Mouse (Mus musculus) gastrocnemius, postnatal 25 days (tissue): ENCODE results near the gene Asic3. TPM values are rescaled to one million over a fixed set of nuclear protein-coding genes. Genes with fewer than 3 reads are reported as not detected.
"Not testable (repeated sequence)": the region's sequence is repeated elsewhere in the genome, so short reads cannot be mapped to it uniquely, and the experiment has no call there.

Experiments
- DNase-seq: peaks from one replicate; pipeline ENCODE4 v3.0.0; 2022
- total RNA-seq, 2 experiments: library from RNA; stranded (reverse); gene quantifications; 1 replicate in 1 of 2; 2 replicates in 1 of 2; pipeline ENCODE4 v1.2.3; 2021

Asic3 gene
- total RNA-seq, 2 experiments from 2014 or later = 0.19 TPM; not detected in 1

DNA sequence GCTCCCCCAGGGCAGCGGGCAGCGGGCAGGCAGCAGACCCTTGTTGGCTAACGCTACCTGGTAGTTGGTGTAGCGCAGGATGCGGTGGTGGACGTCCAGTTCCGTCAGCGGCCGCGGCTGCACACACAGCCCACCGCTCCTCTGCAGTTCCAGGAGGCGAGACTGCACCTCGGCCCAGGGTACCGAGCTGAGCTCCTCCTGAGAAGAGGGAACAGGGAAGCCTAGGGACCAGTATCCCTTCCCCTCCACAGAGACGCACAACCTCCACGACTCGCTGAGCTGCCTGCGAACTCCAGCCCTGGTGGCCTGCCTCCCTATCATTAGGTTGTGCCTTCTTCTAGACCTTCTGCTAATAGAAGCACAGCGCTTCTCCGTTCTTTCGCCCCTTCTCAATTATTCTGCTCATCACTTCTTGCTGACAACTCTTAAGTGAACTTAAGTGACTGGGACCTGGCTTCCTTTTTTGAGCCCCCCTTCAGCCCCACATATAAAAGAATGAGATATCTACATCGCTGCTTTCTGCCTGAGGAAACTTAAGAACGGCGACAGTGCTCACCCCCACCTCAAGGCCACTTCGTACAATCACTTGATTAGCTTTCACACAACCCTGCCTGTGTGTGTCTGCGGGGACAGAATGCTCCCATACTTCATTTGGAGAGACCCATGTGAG is 24.8 kb upstream of the Asic3 start:
- no peak for DNase-seq

DNA sequence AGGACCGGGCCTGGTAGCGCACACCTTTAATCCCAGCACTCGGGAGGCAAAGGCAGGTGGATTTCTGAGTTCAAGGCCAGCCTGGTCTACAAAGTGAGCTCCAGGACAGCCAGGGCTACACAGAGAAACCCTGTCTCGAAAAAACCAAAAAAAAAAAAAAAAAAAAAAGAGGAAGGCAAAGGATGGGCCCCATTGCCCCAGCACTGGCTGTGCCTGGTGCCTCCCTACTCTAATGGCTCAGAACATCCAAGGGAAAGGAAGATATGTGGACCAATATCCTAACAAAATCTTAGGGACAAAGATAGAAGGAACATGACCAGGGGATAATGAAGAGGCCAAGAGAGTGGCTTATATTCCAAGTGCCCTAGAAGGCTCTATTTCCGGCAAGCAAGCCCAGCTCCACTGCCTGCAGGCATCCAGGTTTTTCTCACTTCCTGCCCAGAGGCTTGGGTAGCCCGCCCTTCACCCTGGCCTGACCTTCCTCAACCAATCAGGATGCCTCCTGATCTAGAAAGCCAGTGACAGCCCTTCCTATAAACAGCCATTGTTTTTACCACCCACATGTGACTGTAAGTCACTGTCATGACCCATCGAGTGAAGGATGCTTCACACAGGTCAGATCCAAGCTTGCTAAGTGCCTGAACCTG is 24.1 kb upstream of the Asic3 start:
- DNase-seq = no peak

DNA sequence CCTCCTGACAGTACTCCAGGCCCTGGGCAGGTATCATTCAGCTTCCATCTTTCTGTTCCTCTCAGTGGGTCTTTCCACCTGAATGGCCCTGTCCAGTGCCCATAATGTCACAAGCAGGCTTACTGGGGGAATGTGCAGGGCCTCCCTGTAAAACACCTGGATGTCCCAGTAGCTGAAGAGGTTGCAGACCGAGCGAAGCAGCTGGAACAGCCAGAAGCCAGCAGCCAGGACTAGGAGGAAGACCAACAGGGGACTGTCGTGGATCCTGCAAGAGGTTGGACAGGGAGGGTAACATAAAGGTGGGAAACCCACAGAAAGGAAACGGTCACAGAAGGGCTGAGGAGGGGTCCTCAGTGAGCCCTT is 23.6 kb upstream of the Asic3 start:
- DNase-seq = no peak

DNA sequence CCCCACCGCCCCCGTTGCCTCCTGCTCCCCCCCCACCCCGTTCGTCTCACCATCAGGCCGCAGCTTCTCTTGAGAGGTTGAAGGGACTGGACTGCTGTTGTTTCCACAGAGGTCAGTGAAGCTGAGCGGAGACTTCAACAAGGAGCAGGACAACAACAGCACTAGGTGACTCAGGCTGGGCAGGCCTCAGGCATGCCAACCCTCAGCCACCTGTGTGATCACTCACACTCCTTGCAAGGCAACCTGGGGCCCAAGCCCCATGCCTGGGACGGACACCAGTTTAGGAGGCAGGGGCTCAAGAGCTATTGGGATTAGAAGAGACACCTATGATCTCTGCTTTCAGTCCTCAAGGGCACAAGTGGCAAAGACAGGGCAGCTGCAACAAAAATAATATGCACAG is 21.3 kb upstream of the Asic3 start, which contains the start of gene Atg9b:
Atg9b (minus strand) TSS at position 280 of the 400 bp plus-strand sequence.
- no peak for DNase-seq

DNA sequence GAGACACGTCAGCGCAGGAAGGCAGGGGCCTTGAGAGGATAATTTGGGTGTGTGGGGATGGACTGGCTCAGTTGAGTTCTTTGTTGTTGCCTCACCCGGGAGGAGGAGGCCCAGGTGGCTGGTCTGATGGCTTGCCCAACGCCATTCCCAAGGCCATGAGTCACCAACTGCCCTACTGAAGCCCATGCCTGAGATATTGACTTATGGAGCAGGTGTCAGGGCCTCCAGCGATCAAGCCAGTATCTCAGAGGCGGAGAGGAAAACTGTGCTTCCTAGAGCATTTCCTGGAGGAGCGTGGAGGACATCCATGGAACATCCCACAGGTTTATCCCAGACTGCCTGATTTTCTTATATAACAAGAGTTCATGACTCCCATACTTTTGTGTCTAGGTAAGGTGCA is 20.5 kb upstream of the Asic3 start:
- no peak for DNase-seq

DNA sequence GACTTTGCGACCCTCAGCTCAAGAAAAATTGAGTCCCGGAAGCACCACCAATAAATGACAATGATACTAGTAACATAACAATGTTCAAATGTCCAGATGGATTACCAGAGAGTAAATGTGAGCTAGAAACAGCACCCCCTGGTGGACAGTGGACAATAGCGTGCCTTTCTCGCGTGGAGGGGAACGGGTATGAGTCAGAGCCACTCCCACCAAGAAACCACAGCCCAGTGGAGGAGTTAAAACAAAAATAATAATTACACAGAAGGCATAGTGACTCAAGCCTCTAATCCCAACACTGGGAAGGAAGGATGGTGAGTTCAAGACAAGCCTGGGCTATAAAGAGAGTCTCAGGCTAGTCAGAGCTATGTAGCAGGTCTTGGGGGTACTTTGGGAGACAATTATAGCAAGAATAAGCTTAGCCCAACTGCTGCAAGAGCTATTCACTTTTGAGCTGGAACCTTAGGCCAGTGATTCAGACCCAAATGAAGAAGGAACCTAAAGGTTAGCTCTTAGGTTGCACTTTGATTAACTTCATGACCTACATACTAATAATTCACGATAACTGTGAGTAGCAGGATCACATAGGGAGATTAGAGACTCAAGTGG is 19.7 kb upstream of the Asic3 start, which contains the start of gene Abcb8:
Abcb8 (plus strand) TSS at position 272 of the 606 bp plus-strand sequence.
- DNase-seq = peak; percentile 68

DNA sequence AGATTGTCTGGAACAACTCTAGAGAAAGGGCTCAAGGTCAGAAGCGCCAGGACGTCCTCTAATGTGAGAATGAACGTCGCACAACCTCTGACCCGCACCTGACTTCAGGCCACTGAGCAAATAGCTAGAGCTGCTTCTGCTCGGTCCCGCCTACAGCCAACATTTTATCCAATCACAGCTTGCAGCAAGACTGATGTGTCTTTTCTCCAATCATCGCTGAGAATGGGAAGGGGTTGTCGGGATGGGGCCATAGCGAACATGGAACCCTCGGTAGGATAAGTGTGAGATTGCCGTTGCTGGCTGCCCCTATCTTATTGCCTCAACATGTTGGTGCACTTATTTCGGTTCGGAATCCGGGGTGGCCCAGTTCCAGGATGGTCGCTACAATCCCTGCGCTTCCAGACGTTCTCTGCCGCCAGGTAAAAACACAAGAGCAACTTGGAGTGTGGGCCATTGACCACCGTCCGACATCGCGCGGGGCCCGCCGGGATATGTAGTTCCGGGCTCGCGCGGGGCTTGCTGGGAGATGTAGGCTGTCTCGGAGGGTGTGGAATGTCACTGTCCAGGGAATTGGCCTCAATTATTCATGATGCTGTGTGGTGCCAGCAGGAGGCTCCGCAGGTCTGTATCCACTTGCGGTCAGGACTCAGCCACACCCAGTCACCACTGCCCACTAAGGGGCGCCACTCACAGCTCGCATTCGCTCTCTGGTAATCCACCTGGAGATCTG is 18.9 kb upstream of the Asic3 start:
- DNase-seq = peak; percentile 95

DNA sequence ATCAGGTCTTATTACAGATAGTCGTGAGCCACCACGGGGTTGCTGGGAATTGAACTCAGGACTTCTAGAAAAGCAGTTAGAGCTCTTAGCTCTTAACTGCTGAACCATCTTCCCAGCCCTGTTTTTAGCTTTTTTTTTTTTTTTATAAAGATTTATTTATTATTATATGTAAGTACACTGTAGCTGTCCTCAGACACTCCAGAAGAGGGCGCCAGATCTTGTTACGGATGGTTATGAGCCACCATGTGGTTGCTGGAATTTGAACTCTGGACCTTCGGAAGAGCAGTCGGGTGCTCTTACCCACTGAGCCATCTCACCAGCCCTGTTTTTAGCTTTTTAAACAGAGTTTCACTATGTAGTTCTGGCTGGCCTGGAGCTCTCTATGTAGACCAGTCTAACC is 16.9 kb upstream of the Asic3 start:
- not testable (repeated sequence) for DNase-seq

DNA sequence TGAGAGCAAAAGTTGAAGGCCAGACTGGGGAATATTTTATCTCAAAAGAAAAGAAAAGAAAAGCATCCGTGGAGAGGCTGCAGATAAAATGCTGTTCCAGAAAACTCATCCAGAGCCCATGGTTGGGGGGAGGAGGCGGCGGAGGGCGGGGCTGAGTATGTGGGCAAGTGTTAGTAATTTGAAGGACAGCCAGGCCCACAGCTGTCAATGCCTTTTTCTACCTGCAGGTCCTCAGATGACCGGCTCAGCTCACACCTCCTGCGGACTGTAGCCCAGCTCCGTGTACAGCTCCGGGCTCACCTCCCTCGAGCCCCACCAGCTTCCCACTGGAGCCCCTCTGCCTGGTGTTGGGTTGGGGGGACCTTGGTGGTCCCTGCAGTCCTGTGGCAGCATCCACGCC is 13.5 kb upstream of the Asic3 start:
- DNase-seq = no peak

DNA sequence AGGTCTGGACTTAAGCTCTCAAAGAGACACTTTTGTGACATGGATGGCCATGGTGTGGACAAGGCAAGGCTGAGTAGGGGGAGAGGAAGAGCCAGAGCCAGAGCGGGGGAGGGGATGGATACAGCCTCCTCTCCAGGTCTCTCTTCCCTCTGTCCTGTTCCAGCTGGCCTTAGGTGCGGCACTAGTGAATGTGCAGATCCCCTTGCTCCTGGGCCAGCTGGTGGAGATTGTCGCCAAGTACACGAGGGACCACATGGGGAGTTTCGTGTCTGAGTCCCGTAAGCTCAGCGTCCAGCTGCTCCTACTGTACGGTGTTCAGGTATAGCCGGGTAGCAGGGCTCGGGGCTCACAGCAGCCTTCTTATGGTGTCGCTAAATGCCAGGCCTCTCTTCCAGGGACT is 12.8 kb upstream of the Asic3 start:
- peak; percentile 31 for DNase-seq

DNA sequence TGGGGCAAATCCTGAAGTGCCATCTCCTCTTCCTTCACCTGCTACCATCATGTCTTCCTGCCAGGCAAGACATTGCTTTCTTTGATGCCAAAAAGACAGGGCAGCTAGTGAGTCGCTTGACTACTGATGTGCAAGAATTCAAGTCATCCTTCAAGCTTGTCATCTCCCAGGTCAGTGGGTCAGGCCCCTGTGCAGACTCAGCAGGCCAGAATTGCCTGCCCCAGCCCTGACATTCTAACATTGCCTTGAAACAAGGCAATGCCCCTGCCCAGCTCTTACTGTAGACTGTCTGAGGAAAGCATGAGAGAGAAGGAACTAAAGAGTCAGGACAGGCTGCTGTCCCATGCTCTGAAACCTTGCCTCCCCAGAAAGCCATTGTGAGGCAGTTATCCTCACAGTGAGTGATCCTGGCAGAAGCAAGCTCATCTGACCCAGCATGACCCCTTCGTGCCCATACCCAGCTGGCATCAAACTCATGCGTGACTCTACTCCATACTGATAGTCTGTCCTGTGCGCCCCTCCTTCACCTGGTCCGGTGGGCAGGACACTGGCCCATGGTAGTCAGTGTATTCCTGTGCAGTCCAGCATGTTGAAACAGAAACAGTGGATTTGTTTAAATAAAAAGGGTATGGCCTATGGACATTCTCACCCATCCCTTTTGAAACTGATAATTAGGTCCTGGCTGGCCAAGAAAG is 12.1 kb upstream of the Asic3 start:
- no peak for DNase-seq

DNA sequence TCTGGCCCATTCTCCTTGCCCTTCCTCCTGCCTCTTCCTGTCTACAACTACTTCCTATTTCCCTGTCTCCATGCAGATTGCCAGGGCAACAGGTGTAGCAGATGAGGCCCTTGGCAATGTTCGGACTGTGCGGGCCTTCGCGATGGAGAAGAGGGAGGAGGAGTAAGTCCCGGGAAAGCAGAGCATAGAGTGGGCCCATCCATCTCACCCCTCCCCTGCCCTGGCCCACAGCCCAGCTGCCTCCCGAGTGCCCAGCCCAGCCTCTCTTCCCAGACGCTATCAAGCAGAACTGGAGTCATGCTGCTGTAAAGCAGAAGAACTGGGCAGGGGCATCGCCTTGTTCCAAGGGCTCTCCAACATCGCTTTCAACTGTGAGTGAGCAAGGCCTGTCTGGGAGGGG is 11.2 kb upstream of the Asic3 start:
- no peak for DNase-seq

DNA sequence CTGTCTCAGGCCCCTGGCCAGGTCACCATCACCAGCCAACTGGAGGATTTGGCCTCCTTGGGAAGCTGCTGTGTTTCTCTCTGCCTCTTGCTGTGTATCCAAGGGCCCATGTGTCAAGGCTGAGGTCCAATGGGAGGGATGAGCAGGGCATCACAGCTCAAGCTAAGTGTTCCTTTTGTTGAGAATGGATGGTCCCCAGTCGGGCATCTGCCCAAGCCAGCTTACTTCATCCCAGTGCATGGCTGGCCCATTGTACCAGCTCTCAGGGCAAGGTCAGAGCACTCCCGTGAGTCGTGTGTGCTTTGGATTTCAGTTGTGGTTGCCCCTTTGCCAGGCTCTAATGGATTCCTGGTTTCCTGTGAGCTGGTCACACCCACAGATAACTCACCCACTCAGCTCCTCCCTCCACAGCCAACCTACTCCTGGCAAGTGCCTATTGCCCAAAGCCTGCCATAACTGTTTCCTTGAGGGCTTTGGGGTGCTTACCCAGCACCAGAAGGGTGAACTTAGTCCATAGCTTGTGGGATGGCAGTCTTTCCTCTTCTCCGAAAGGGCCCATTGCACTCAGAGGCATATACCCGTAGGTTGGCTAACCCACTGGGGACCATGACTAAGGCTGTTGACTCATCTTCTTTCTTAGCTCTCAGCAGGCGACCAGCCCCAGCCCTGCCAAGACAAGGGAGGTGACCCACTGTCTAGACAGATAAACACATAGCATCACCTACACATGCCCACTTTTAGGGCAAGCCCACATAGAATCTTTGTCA is 8.4 kb upstream of the Asic3 start:
- DNase-seq = no peak

DNA sequence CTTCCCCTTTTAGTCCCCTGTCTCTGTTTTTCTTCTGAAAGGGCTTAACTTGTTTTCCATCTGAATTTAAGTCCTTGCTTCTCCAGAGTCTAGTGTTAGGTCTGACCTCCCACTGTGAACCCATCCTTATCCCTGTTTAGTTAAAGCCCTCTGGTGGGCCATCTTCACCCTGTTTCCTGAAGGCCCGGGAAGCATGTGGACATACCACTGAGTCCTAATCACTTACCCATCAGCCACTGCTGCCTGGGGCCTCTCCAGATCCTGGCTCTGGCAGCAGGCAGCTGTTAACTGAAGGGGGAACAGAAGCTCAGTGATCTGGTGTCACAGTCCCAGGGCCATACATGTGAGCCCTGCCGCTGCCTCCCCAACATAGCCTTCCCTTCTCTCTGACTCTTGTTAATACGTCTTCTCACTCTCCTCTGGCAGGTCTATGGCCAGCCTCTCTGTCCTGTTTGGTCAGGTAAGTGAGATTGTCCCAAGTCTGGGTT is 7.8 kb upstream of the Asic3 start:
- DNase-seq = no peak

DNA sequence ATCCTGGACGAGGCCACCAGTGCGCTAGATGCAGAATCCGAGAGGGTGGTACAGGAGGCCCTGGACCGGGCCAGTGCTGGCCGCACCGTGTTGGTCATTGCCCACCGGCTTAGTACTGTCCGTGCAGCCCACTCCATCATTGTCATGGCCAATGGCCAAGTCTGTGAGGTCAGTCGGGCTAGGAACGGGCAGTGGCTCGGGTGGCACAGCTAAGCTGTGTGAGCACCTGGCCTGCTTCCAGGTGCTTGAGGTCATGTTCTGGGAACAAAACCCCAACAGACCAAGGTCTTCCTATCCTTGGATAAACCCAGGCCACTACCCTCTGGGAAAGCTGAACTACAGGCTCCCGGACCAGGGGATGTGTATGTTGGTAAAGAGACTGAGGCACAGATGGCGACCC is 4.5 kb upstream of the Asic3 start:
- no peak for DNase-seq

DNA sequence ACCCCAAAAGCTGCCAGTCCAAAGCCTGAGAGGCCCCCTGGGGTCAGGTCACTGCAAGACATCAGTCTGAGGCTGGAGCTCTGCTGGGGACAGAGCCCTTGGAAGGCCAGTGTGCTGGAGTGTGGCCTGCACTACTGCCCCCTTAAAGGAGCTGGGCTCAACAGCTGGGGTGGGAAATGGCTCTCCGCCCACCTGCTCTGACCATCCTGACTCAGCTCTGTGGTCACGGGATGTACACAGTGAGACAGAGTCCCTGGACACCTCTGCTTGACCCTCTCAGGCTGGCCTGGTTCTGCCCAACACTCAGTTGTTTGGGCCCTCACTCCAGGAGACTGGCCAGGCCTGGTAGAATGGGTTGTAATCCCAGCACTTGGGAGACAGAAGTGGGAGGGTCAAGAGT is 3.7 kb upstream of the Asic3 start:
- no peak for DNase-seq

DNA sequence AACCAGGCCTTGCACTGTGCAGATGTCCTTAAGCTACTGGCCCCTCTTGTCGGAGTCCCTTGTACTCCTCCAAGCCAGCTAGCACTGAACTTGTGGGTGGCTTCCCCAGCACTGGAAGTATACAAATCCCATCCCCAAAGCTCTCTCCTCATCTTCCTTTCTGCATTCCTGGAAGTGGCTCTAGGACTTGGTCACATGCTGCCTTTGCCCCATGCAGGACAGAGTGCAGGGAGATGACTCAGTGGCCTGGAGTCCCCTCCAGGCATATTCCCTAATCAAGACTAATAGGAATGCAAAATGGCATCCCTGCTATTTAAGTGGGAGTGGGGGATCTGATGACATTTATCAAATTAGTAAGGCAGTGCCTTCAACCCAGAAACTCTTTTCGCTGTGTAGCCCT is 1.1 kb upstream of the Asic3 start:
- no peak for DNase-seq

DNA sequence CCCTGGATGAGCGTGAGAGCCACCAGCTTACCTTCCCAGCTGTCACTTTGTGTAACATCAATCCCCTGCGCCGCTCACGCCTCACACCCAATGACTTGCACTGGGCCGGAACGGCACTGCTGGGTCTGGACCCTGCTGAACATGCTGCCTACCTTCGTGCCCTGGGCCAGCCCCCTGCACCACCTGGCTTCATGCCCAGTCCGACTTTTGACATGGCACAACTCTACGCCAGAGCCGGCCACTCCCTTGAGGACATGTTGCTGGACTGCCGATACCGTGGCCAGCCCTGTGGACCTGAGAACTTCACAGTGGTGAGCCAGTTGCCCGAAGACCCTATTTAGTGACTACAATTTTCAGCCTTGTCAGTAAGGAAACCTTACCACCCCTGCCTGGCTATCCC is 746 bp downstream of the Asic3 start:
- DNase-seq = no peak

DNA sequence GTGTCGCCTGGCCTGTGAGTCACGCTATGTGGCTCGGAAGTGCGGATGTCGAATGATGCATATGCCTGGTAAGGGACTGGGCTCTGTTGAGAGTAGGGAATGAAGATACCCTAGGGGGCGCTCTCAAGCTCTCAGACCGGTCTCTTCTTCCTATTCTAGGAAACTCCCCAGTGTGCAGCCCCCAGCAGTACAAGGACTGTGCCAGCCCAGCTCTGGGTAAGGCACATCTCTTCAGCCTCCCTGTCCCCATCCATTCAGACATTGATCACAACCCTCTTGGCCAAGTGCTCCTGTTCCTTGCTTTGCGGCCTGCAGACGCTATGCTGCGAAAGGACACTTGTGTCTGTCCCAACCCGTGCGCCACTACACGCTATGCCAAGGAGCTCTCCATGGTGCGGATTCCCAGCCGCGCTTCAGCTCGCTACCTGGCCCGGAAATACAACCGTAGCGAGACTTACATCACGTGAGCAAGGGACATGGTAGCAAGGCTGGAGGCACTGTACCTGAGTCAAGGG is 3.1 kb downstream of the Asic3 start:
- DNase-seq = peak; percentile 41

DNA sequence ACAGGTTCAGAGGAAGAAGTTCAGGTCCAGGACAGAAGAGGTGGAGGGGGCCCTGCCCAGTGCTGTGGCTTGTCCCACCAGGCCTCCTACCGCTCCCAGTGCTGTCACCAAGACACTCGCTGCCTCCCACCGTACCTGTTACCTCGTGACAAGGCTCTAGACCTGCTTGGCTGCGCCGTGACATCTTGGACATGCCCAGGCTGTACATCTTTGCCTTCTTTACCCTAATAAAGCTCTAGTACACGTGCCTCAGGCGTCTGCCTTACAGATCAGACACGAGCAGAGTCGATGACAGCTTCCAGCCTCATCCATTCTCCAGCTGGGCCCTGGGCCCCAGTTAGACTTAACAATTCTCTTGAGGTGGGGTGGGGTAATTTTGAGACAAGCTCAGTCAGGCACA is 4.4 kb downstream of the Asic3 start:
- DNase-seq = no peak

DNA sequence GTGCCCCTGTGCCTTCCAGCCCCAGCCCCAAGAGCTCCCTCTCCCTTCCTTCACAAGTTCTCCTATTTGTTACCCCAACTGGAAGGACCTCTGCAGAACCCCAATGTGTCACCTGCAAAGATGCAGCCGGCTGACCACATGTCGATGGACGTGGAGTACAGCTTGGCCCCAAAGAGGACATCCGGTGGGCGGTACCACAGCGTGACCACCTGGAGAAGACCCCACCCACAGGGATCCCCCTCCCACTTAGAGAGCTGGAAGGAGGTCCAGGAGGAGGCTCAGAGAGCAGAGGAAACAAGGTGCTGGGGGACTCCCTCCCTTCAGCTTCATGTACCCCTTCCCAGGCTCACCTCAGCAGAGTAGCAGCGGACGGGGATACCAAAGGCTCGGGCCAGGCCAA is 7.2 kb downstream of the Asic3 start:
- no peak for DNase-seq
